Mouse (Mus musculus) monocyte, adult 2 months (primary cell): ENCODE results near the gene Pde3b.
"Not testable (repeated sequence)": the region's sequence is repeated elsewhere in the genome, so short reads cannot be mapped to it uniquely, and the experiment has no call there.

Source experiments
- DNase-seq, 2 experiments: peaks; one replicate each; pipeline ENCODE4 v3.0.0; 2022; ENCODE audit warnings: low spot score in 2 of 2, low read depth in 1 of 2

The Pde3b gene

DNA sequence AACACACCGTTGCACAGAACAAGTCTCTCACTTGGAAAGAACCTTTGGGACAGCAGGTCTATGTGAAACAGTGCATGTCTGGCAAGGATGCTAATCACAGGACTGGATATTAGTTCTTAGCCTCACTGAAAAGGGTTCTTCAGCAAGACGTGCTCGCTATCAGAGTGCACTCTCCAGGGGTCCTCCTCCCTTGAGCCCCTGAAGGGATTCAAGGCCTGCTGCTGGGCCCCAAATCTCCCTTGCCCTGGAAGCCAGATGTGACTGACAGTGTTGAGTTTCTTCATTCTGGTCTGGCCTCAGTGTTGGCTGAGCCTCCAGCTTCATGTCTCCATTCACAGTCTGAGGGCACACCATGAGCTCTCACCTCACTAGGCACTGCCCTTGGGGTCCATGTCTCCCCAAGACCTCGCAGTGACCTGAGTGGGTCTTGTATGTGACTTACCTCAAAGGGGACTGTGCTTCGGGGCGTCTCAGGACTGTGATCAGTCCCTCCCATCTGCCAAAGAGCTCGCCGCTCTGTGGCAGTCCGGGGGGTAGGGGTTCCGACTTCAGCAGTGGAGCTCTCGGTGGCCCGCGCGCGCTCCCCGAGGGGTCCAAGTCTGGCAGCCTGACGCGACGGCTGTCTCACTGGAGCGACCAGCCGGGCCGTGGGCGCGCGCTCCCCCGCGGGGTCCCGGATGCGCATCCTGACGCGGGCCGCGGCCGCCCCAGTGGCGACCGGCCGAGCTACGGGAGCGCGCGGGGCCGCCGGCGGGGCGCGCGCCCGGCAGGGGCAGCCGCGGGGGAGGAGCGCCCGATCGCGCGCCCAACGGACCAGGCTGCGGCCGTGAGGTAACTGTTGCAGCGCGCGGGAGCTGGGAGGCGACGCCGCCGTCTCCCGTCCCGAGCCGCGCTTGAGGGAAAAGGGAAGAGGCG, at the start of gene Pde3b:
TSS of gene Pde3b (plus strand) at position 861 of the 915 bp plus-strand sequence.
- DNase-seq = peak in 1 of 2 experiments; percentile 15

DNA sequence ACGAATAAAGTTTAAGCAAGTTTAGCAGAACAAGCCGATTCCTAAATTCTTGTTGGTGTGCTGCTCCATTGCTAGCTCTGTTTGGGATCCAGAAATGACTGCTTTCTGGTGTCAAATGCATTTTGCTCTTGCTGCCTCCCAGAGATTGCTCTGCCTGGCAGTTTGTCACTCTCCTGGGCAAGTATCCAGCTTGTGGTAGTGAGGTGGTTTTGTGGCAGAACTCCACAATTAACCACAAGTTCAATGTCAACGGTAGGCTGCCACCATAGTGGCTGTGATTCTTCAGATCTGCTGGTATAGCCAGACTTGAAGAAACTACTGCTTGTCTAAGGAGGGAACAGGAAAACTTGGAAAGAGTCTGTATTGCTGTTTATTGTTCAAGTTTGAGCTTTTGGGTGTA, 13.0 kb upstream of the Pde3b start:
- no peak for DNase-seq

DNA sequence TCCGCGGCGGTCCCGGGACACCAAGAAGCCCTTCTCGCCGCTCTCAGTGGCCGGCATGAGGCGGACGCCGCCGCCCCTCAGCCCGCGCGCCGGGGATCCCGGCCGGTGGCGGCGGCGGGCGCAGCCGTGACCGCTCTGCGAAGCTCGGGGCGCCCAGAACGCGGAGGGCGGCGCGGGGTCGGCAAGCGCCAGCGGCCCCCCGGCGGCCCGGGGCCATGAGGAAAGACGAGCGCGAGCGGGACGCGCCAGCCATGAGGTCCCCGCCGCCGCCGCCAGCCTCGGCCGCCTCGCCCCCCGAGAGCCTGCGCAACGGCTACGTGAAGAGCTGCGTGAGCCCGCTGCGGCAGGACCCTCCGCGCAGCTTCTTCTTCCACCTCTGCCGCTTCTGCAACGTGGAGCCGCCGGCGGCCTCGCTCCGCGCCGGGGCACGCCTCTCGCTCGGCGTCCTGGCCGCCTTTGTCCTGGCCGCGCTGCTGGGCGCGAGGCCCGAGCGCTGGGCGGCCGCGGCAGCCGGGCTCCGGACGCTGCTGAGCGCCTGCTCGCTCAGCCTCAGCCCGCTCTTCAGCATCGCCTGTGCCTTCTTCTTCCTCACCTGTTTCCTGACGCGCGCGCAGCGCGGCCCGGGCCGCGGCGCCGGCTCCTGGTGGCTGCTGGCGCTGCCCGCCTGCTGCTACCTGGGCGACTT, 397 bp downstream of the Pde3b start:
- peak in 1 of 2 experiments; percentile 3 for DNase-seq

DNA sequence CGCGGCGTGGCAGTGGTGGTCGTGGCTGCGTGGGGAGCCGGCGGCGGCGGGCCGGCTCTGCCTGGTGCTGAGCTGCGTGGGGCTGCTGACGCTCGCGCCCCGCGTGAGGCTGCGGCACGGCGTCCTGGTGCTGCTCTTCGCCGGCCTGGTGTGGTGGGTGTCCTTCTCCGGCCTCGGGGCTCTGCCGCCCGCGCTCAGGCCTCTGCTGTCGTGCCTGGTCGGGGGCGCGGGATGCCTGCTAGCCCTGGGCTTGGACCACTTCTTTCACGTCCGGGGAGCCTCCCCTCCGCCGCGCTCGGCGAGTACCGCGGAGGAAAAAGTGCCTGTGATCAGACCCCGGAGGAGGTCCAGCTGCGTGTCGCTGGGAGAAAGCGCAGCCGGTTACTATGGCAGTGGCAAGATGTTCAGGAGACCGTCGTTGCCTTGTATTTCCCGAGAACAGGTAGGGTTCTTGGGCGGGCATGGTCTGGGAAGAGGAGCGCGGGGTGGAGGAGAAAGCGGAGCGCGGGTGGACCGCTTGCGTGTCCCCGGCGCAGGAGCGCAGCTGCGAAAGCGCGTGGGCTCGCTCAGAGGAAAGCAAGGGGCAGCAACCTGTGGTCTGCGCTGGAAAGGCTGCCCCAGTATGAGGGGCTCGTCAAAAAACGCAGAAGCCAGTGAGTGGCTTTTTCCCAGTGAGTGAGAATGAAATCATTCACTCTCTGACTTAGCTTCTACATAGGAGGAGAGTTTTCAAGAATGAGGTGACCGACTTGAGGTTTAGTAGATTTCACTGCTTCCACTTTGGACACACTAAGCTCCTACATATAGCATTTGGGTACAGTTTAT, 1.2 kb downstream of the Pde3b start:
- DNase-seq = no peak

DNA sequence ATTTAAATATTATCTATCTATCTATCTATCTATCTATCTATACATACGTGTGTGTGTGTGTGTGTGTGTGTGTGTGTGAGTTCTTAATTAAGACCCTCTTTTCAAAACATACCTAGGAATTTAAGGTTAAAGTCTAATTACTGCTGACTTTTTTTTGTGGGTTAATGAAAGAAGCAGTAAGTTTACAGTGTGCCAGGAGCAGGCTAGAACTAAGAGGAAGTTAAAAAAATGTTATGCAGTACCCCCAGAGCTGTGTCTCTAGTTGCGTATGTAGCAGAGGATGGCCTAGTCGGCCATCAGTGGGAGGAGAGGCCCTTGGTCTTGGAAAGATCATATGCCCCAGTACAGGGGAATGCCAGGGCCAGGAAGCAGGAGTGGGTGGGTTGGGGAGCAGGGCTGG, 4.2 kb downstream of the Pde3b start:
- not testable (repeated sequence) for DNase-seq

DNA sequence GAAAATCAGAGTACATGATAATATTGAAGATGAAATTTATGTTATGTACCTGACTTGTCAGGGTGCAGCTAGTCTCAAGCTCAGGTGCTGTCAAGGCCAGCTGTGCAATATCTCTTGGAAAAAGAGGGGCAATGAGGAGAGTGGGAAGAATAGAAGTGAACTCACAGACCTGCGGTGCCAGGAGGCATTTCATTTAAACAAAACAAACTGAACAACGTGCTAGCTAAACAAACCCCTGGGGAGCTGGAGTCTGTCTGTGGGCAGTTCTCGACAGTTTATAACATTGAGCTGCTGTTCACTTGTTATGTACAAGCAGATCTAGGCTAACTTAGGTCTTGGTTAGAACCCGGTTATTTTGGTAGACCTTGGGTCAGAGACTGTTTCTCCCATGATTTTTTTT, 5.8 kb downstream of the Pde3b start:
- no peak for DNase-seq

DNA sequence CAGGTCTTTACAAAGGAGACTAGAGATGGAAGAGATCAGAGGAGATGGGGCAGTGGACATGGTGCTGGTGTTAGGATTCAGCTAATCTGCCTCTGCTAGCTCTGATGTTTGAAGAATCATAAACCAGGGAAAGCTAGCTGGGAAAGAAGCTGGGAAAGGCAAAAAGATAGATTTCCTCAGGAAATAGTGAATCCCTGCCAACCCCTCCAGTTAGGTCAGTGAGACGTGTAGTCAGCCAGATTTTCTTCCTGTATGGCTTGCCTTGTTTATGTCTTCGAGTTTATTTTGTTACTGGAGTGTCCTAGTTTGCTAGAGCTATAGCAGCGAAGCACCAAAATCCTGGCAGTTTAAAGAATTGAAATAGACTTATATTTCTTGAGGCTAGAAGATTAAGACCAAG, 7.1 kb downstream of the Pde3b start:
- DNase-seq = no peak

DNA sequence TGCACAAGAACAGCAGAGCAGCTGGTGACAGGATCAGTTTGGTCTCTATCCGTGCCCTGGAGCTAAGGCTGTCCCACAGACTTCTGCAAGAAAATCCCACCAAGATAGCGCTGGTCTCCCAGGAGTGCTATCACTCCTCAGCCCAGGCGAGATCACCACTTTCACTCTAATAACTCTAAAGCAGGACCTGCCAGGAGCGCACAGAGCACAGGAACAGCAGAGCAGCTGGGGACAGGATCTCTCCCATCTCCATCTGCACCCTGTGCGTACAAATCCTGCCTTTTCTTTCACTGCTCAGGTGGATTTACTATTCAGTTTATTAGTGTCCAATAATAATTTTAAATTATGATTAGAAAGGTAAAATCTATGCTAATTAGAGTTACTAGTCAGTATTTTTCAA, 14.7 kb downstream of the Pde3b start:
- no peak for DNase-seq

DNA sequence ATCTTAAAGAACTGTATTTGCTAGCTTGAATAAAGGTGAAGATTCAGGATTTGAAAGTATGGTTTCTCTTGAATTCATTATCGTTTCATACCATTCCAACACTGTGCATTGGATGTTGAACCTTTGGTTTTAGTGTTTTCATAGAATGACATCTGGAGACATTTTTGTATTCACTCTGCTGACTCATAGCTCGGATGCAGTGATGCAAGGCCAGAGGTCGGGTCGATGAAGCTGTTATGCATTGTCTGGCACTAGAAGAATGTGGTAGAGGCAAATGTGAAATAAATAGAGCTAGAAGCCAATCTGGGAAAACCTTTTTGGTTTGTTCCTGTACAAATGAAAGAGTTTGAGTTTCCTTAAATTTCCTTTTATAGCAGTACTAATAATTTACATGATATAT, 16.9 kb downstream of the Pde3b start:
- no peak for DNase-seq

DNA sequence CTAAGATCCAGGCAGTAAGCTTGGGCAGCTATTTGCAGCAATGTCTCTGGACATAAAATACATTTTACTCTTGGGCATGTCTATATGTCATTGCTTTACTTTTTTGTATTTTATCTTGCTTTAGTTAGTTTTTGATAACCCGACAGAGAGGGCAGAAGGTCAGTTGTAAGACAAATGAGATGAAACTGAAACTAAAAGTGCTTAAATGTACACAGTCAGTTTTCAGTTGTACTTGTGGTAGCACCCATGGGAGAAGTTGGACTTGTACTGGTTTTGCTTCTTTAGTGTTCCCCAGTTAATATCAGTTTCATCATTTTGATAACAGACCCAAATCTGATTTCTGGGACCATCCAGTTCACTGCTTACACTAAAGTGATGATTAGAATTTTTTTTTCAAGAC, 24.6 kb downstream of the Pde3b start:
- DNase-seq = no peak

DNA sequence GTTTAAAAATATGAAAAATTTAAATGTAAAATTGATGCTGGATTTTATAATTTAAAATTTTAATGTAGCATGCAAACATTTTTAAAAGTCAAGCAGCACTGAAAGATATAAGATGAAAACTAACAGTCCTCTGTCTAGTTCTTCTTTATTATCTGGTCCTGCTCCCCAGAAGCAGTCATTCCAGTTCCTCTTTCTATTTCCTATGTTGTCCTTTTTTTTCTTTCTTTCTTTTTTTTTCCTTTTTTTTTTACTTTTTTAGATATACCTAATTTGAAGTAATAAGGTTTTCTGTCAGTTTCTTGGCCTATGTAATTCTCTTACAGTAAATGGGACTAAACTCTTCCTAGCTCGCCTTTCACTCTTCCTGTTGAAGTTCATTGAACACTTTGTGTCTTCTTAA, 25.4 kb downstream of the Pde3b start:
- DNase-seq = no peak

DNA sequence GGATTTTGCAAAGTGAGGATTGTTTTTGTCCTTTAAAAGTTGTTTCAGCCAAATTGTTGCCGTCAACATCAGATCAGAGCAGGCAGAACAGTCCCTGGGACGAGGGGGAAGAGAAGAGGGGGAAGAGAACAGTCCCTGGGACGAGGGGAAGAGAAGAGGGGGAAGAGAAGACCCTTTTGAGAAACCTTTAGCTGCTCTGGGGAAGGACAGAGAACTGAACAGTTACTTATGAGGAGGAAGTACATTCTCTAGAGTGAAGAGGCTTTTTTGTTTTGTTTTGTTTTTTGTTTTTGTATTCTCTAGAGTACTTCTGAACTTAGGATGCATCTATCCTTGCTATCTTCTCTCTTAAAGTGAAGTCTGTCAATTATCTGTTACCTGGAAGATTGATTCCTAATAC, 37.8 kb downstream of the Pde3b start:
- no peak for DNase-seq

DNA sequence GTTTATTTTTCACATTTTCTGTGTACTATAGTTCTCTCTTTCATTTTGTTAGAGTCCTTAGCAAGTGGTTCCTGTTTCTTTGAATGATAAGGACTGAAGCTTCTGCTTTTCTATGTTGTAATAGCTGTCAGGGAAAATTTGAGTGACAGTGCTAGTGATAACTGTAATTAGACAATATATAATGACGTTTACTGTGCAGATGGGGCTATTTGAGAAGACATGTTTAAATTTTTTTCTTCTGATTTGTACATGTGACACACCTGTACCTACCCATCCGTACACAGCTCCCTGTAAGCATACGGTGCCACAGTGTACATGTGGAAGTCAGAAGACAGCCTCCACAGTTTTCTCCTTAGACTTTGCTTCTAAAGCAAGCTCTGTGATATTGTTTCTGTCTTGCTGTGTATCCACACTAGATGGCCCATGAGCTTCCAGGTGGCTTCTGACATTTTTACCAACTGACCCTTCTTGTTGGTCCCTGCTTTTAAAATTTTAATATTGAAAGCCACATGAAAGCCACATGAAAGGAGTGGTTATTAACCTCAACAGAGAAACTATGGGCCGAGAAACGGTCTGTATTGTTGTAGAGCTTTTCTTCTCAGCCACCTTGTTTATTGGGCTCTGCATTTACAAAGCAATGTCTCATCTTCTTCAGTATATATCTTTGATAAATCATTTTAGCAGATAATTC, 38.4 kb downstream of the Pde3b start:
- DNase-seq = no peak

DNA sequence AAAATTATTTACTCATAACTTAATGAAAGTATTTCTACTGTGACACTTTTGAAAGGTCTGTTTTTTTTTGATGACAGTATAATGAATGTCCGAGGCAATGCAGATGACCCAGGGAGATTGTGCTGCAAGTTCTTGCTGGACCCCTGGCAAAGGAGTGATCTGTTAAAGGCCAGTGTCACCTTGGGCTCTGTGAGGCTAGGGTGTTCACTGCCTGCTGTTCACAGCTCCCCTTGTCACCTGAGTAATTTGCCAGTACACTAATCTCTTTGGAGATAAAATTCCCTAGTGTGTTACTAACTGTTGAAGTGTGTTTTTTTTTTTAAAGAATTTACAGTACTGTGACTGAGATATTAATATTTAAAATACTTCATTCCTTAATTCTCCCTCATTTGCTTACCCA, 39.8 kb downstream of the Pde3b start:
- no peak for DNase-seq

DNA sequence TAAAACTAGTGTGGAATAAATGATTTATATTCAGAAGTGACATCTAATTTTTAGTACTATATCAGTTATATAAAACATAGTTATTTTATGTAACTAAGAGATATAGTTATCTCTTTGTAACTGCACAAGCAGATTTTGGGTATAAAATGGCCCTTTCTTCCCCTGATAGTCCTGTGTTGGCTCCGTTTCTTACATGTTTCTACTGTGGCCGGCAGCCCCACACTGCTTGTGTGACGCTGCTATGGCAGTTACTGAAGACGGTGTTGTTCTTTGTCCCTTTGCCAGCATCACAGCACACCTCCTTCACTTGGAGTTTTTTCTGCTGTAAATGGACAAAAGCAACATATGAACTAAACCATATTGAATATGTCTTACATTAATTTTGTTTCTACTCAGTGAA, 41.8 kb downstream of the Pde3b start:
- no peak for DNase-seq

DNA sequence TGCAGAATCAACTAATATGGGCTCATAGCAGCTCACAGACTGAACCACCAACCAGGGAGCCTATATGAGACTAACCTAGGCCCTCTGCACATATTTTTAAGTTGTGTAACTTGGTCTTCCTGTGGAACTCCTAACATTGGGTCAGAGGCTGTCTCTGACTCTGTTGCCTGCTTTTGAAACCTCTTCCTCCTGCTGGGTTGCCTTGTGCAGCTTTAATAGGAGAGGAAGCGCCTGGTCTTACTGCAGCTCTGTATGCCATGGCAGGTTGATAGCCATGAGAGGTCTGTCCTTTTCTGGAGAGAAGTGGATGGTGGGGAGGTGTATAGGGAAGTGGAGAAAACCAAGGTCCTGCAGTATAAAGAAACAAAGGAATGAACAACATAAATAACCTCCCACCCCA, 44.8 kb downstream of the Pde3b start:
- no peak for DNase-seq

DNA sequence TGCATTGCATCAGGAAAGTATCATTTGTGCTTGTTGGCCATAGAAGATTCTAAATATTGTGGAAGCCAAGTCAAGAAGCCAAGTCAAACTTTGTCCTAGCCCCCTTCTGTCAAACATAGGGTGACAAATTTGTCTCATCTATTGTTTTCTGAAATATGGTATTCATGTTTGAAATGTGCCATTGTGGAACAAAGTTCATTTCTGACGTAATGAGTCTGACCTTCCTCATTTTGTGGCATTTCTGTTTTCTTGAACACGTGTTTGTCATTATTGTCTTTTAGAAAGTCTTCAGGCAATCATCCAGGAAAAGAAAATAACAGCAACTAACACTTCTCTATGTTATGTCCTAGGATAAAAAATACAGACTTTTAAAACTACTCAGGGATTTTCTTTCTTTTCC, 46.6 kb downstream of the Pde3b start:
- no peak for DNase-seq

DNA sequence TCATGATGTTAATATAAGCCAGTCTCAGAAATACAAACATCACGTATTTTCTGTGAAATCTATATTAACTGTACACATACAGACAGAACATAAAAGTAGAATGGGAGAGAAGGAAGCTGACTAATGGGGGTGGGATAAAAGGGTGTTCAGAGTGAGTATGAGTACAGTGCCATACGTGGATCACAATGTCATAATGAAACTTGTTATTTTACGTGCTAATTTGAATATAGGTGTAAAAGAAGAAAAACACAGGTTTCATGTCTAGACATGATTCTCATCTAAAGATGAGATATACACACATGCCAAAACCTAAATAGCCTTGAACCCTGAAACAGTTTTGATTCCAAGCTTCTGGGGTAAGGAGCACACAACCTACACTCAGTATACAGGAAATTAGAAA, 51.3 kb downstream of the Pde3b start:
- DNase-seq = no peak

DNA sequence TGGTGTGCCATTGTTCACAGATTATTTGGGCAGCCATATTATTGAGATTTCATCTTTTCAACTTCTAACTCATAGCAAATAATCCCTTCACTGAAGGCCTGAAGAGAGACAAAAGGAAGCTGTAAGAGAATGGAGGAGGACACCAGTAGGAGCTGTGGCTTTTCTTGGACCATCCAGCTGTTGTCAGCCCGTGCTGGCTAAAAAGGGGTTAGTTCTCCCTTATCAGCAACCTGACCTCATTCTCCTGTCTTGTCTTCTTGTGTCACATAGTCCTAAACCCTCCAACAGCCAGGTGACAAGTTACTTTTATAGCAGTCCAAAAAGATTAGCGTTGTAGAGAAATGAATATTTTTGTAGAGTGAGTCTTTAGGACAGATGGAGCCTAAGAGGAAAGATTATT, 57.4 kb downstream of the Pde3b start:
- no peak for DNase-seq

DNA sequence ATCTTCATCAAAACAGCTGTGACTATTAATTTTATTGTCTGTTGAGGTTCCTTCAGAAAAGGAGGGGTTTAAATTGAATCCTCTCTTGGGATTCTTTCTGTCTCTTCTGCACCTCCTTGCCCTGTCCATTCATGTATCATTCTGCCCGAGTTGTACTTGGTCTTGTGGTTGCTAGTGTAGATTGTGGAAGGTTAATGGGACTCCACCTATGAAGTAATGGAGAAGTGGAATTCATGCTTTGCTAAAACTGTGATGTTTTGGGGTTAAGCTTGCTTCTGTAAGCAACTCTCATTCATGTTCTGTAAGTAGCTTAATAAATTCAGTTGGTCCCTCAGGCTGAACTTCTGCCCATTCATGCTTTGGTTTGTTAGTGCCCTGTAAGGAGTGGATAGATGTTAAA, 59.8 kb downstream of the Pde3b start:
- no peak for DNase-seq

DNA sequence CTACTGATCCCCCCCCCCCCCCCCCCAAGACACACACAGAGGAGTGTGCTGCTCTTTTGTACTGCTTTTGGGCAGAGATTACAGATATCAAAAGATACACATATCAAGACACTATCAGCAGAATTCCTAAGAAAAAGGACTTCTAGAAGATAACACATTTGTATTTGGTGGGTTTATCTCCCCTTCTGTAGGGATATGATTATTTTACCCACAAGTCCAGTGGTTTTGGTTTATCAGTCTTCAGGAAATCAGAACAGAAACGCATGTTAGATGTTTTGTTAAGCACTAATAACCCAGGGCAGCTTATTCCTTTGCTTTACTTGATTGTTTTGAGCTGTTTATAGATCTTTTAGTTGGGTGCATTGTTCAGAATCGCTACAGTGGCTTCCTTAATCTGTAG, 62.8 kb downstream of the Pde3b start:
- DNase-seq = no peak
